In the genomic region with DNA sequence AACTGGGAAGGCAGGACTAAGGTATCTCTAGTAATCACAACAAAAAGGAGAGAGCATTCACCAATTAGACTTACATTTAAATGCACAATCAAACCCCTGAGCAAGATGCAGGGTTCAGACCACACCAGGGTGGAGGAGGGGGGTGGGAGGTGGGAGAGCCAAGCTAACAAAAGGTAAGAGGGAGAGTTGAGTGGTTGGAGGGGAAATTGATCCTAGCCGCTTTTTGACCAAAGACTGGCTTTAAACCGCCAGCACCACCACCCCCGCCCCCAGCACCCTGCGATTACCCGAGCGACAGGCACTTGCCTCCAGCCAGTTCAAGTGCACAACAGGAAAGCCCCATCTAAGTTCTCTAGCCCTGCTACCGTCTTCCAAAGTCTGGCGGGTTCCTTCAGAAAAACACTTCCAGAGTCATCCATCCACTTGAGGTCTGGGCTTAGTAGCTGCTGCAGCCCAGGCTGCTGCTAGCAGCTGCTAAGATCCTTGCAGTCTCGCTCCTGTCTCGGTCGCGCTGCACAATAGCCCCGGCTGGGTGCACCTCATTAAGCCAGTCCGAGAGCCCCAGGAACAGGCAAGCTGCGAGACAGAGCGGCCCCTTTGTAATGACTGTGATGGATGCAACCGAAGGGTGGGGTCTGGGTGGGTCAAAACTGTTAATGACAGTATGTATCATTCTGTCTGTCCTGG, we compare ENCODE assay signal across 9 mouse cellular contexts. TPM values are rescaled to one million over a fixed set of nuclear protein-coding genes. Genes with fewer than 3 reads are reported as not detected.
DNase-seq lines count a peak whose midpoint lies in the region; ATAC-seq lines count a peak whose summit lies in the region.
"Had no signal": no experiment of that assay in that cellular context is flagged by ENCODE, and none has a peak within 500 bp of the region (broad histone marks: within the 10 kb centered on the region; RNA-seq: fewer than 3 reads in every experiment).

No protein-coding gene starts in this region.

- H3K27ac ChIP-seq in hindbrain, embryonic 14.5 days: peak overlapping the region; percentile 82
- H3K27ac ChIP-seq in neural tube, embryonic 14.5 days (ENCODE audit: low read depth, low read length): peak overlapping the region; percentile 80

- no peaks in the 10 kb centered on the region for H3K27me3 ChIP-seq in hindbrain, embryonic 14.5 days (ENCODE audit: control insufficient read depth, insufficient read depth, low read length)
- no peaks in the 10 kb centered on the region for H3K27me3 ChIP-seq in neural tube, embryonic 14.5 days (ENCODE audit: control insufficient read depth, insufficient read depth, low read length)

- under 1% methylated on average over 17 of the region's 17 CpGs for WGBS in hindbrain, embryonic 14.5 days
- under 1% methylated on average over 17 of the region's 17 CpGs for WGBS in neural tube, embryonic 14.5 days

- no peaks in the 10 kb centered on the region for H3K9me3 ChIP-seq in hindbrain, embryonic 14.5 days (ENCODE audit: control insufficient read depth, low read length)
- H3K9me3 ChIP-seq in neural tube, embryonic 14.5 days (ENCODE audit: control insufficient read depth, low read length): no peaks in the 10 kb centered on the region

- peak overlapping the region; percentile 46 for H3K4me3 ChIP-seq in hindbrain, embryonic 14.5 days (replicated peaks; ENCODE audit: low read length)
- H3K4me3 ChIP-seq in neural tube, embryonic 14.5 days (ENCODE audit: low read depth, low read length): peak overlapping the region; percentile 49

- H3K9ac ChIP-seq in hindbrain, embryonic 14.5 days: peak overlapping the region; percentile 71
- peak overlapping the region; percentile 58 for H3K9ac ChIP-seq in neural tube, embryonic 14.5 days (replicated peaks; ENCODE audit: low read depth, low read length)

- H3K4me1 ChIP-seq in hindbrain, embryonic 14.5 days (replicated peaks; ENCODE audit: control insufficient read depth, insufficient read depth, low read length): no peaks in the 10 kb centered on the region
- H3K4me1 ChIP-seq in neural tube, embryonic 14.5 days (ENCODE audit: control insufficient read depth, insufficient read depth, low read length): peaks cover 5% of the 10 kb centered on the region; the same call in 1 of the 2 replicates

- H3K36me3 ChIP-seq in hindbrain, embryonic 14.5 days (replicated peaks; ENCODE audit: control insufficient read depth, insufficient read depth): no peaks in the 10 kb centered on the region
- no peaks in the 10 kb centered on the region for H3K36me3 ChIP-seq in neural tube, embryonic 14.5 days (ENCODE audit: control insufficient read depth, insufficient read depth, low read length)

- DNase-seq in layer of hippocampus, postnatal 10 days (ENCODE audit: low spot score in 2 of 2): peak; percentile 6 to 28
- DNase-seq in layer of hippocampus, postnatal 36 days: no peak
- peak; percentile 82 for DNase-seq in embryo, embryonic 11 days
- DNase-seq in hindbrain, embryonic 14.5 days (ENCODE audit: low spot score): peak; percentile 66
- DNase-seq in layer of hippocampus, adult 9-11 months: no peak
- no peak for DNase-seq in spleen, adult 12 weeks (ENCODE audit: low spot score)

- peak overlapping the region; percentile 98 for H3K4me2 ChIP-seq in hindbrain, embryonic 14.5 days (replicated peaks)
- peak overlapping the region; percentile 84 for H3K4me2 ChIP-seq in neural tube, embryonic 14.5 days (ENCODE audit: low read depth, low read length)

- peak; percentile 89 for ATAC-seq in hindbrain, embryonic 14.5 days (ENCODE audit: low FRiP score)
- ATAC-seq in neural tube, embryonic 14.5 days (ENCODE audit: low read depth): peak; percentile 90
- no peak for ATAC-seq in granulocyte monocyte progenitor cell, adult 5-6 weeks (replicated peaks; ENCODE audit: poor library complexity, severe bottlenecking)
- ATAC-seq: activated CD4-positive, CD25-positive, alpha-beta regulatory T cell, adult 4 months had no signal

RNA-seq across cellular contexts. Expression of a gene that starts 0.9 kb away (rescaled TPM):
- total RNA-seq in layer of hippocampus, postnatal 10 days (2021): 100 to 1,000 TPM; 116 to 135 TPM
- 100 to 1,000 TPM in 1 of 2 experiments, 10 to 100 TPM in 1; 96.3 to 106 TPM for total RNA-seq in layer of hippocampus, postnatal 36 days (2021)
- polyA plus RNA-seq in hindbrain, embryonic 14.5 days (2014; fragmentation: Nextera tagmentation; extraction: Ambion mirVana): 172 and 195 TPM in 2 replicates
- polyA plus RNA-seq in neural tube, embryonic 14.5 days (2014; fragmentation: Nextera tagmentation; extraction: Ambion mirVana): 172 and 215 TPM in 2 replicates
- total RNA-seq in granulocyte monocyte progenitor cell, adult 5-6 weeks (2014; fragmentation: Nextera tagmentation): not detected in 2 replicates
- total RNA-seq in granulocyte monocyte progenitor cell, adult 5-6 weeks (2017): not detected in 2 replicates

Comparison
In these comparisons a context has a peak if more than half of its experiments do, and no peak if none do; other contexts are left out.
1. DNase-seq: peak in layer of hippocampus, postnatal 10 days (2 of 2), embryo, embryonic 11 days (single experiment) and hindbrain, embryonic 14.5 days (single experiment); none in layer of hippocampus, postnatal 36 days (0 of 2), layer of hippocampus, adult 9-11 months (single experiment) and spleen, adult 12 weeks (single experiment).
2. RNA of a gene that starts 0.9 kb away (total RNA-seq): 116 to 135 TPM in layer of hippocampus, postnatal 10 days and 96.3 to 106 TPM in layer of hippocampus, postnatal 36 days; not detected in granulocyte monocyte progenitor cell, adult 5-6 weeks; every median in the first group is over 10 times any median in the second.